Mouse (Mus musculus): ENCODE data around the gene Errfi1.

DNA sequence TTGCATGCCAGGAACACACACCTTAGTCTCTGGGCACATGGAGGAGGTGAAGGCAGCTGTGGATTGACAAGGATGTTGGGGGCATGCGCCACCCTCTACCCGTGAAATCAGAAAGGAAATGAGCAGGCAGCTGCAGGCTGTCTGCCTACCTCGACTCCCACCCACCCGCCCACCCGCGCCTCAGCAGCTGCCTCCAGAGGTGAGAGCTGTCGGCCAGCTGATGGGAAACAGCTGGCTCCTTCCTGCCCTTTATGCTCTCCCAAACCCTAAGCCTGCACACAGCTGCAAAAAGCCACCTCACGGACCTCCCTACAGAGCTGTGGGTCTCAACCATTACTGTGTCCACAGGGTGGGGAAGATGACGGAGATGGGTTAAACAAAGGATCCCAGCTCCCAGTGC lies 44.4 kb upstream of the Errfi1 start:
- no peak for TF ChIP-seq CTCF (IDR thresholded peaks at IDR 0.05; ENCODE audit: low read depth)
- TF ChIP-seq EP300 (optimal IDR thresholded peaks at IDR 0.05) = no peak

Data from stomach, postnatal 0 days (tissue).